Mouse (Mus musculus): ENCODE measurements at regions not wholly inside any gene's neighbourhood (a gene's known extent, or its start where the extent isn't known, plus 50 kb on each side); places are given as distances from the start of the nearest gene placed in this dataset.

DNA sequence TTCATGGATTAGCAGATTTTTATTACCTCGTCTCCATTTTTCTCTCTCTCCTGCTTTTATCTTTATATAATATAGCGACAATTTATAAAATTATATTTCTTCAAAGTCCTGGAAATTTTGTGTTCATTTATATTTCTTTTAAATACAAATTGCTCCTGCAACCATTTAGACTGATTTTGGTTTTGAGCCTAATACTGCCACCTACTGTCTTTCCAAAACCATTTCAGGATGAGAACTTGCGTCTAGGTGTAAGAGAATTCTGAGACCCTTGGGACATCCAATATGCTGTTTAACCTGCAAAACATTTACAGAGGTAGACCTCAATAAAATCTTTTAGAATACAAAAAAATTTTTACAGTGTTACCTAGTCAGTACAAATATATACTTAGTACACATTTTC, 158.1 kb downstream of the Gm6377 start:
- no peak for DNase-seq (ENCODE audit: low spot score in 2 of 2)
- intact Hi-C loops (cut with DNase I) = loop anchor here (10.0 kb wide), 2 partner anchors 260 to 490 kb away; partner anchors contain the start of gene Sh3bgrl

DNA sequence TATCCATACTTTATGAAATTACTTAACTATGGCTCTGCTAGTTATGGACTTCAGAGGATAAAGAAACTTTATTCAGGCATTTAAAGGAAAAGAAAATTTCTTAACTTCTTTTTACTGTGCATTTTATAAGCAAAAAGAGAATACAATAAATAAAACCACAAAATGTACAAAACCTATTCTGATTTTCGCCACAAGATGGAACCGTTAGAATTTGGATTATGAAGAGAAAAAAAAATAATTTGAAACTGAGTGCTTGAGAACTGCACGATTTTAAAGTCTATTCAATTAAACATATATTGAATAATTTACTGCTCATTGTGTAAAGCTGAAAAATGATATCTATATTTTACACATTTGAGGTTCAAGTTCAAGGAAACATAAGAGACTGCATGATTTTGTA, 196.4 kb downstream of the Gm6377 start:
- intact Hi-C loops (cut with DNase I) = loop anchor here (5.0 kb wide), 2 partner anchors 1659 to 1794 kb away; no protein-coding TSS in a partner anchor
- DNase-seq (ENCODE audit: low spot score in 2 of 2) = no peak

DNA sequence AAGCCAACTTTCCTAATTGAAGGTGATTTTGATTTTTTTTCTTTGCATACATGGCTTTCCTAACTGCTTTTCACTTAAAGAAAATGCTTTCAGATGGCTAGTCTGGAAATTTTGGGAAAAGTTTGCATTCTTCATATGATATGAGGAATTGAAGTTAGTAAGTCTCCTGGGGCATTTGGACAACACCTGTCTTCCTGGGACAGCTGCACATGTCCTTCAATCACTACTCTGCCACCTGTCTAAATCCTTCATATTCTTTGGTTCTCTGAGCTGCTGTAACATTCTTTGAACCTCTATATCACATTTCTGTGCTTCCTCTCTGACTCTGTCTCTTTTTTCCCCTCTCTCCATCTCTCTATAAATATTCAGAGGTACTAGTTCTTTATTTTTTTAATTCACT, 246.4 kb downstream of the Gm6377 start:
- no peak for DNase-seq (ENCODE audit: low spot score in 2 of 2)
- intact Hi-C loops (cut with DNase I) = no loop called here

Data from left cerebral cortex, postnatal 36 days (tissue).